Mouse (Mus musculus) G1E (cell line): ENCODE measurements around the gene Zeb2. TPM values are rescaled to one million over a fixed set of nuclear protein-coding genes. Genes with fewer than 3 reads are reported as not detected.
"Not testable (repeated sequence)": the region's sequence is repeated elsewhere in the genome, so short reads cannot be mapped to it uniquely, and the experiment has no call there.

Experiments
- ATAC-seq: 2 replicates; pipeline ENCODE4 v1.8.0; 2016; ENCODE audit warnings: mild to moderate bottlenecking; ENCODE audit not compliant: insufficient number of reproducible peaks, poor library complexity, low FRiP score, severe bottlenecking; ENCODE audit errors: extremely low read depth
- DNase-seq: peaks from one replicate; pipeline ENCODE4 v3.0.0; 2012; ENCODE audit warnings: low spot score
- H3K27me3 ChIP-seq: 2 replicates; pipeline ENCODE4 v1.6.1; 2012; ENCODE audit warnings: mild to moderate bottlenecking, low read length, inconsistent platforms; ENCODE audit not compliant: insufficient read depth
- H3K36me3 ChIP-seq: replicated peaks from 2 replicates; pipeline ENCODE3; 2012; ENCODE audit warnings: mild to moderate bottlenecking, inconsistent platforms
- H3K4me1 ChIP-seq: 2 replicates; pipeline ENCODE4 v1.6.1; 2012; ENCODE audit warnings: low read depth, low read length, inconsistent platforms, mixed read lengths; ENCODE audit not compliant: insufficient read depth
- H3K4me3 ChIP-seq: 2 replicates; pipeline ENCODE4 v1.5.1; 2012; ENCODE audit warnings: low read depth, mild to moderate bottlenecking, inconsistent platforms, low read length, moderate library complexity, mixed read lengths
- H3K9me3 ChIP-seq: replicated peaks from 2 replicates; pipeline ENCODE4 v1.6.1; 2012; ENCODE audit warnings: inconsistent platforms
- CTCF ChIP-seq: IDR thresholded peaks from 2 replicates; pipeline ENCODE4 v1.5.1; 2012; ENCODE audit warnings: low read depth, low read length, inconsistent platforms, mixed read lengths
- GATA1 ChIP-seq: IDR thresholded peaks from 2 replicates; pipeline ENCODE4 v1.6.1; 2012; ENCODE audit warnings: borderline replicate concordance, low read length, inconsistent platforms, mixed read lengths
- GATA2 ChIP-seq: IDR thresholded peaks from 2 replicates; pipeline ENCODE4 v1.6.1; 2012; ENCODE audit warnings: low read depth, low read length, inconsistent platforms, borderline replicate concordance
- POLR2AphosphoS5 ChIP-seq: IDR thresholded peaks from 2 replicates; pipeline ENCODE4 v1.6.1; 2012; ENCODE audit warnings: low read depth, low read length, inconsistent platforms; ENCODE audit not compliant: insufficient replicate concordance
- TAL1 ChIP-seq: conservative IDR thresholded peaks from 2 replicates; pipeline ENCODE4 v1.6.1; 2012; ENCODE audit warnings: low read depth, low read length, inconsistent platforms, mixed read lengths
- polyA plus RNA-seq: library from polyadenylated mRNA; stranded (reverse); fragments of >175 nt; gene quantifications from 2 replicates; pipeline ENCODE4 v1.2.3, GENCODE M21; 2012
- total RNA-seq, 2 experiments: library from RNA; stranded (forward) in 1 of 2; stranded (reverse) in 1 of 2; fragments of 200-1000 nt in 1 of 2; fragments of >200 nt in 1 of 2; fragmentation: Nextera tagmentation in 1 of 2; gene quantifications; 2 replicates each; pipeline ENCODE4 v1.2.3; 2014 to 2017

Gene Zeb2
- total and polyA plus RNA-seq, 3 experiments = 5.6 to 216 (median 79.0) TPM

DNA sequence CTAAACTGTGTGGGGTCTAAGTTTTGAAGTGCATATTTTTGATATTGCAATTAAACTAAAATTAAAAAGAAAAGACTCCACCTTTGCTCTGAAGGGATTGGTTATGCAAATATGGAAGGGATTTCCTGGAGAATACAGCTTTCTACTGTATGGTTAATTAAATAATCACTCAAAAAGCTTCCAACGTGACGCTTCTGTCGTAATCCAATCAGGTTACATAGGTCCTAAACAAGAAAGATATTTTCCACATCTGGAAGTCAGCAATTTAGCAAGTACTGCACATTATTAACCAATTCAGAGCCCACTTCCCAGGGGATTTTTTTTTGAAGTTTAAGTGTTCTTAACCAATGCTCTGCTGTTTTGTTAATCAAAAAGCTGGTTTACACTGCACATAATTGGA lies 3.3 kb downstream of the Zeb2 start:
- Histone ChIP-seq H3K27me3 (no peaks in the 10 kb centered on the region), H3K36me3 (no peaks in the 10 kb centered on the region), H3K9me3 (no peaks in the 10 kb centered on the region), H3K4me3 (no peak overlapping the region), H3K4me1 (peaks cover 41% of the 10 kb centered on the region)
- ATAC-seq (no peak), DNase-seq (no peak)
- no peak for TF ChIP-seq POLR2AphosphoS5
- no peak for TF ChIP-seq TAL1
- TF ChIP-seq CTCF = no peak
- no peak for TF ChIP-seq GATA1
- TF ChIP-seq GATA2 = no peak

DNA sequence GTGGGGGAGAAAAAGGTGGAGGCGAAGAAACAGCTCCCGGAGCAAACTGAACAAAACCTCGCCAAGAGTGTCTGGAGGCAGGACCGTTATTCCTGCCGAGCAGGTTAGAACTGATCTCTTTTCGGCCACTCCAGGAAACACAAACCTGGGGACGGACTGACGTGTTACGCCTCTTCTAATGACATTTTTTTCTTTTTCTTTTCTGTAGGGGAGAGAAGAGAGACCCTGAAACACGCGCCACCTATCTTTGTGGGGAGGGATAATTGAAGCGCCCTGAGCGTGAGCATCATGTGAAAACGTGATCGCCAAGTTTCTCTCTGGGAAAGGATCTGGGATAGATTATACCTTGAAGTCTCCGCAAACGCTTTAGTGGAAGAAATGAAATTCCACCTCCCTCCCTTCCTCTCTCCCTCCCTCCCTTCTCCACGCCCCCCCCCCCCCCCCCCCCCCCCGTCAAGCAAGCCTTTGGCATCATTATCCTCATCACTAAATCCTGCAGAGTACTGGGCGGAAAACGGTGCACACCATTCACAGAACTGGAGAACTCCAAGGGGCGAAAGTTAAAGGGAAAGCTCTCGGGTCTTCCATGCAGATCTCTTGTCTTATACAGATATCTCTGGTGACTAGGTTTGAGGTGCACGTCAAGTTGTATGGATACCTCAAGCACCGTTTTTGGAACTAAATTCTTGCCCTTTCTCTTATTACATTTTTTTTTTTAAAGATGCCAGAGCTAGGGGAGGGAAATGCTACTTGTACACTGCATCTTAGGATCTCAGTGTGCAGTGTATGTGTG lies 4.1 kb downstream of the Zeb2 start:
- peaks cover 45% of the 10 kb centered on the region for H3K4me1 ChIP-seq
- H3K4me3 ChIP-seq = peak overlapping the region; percentile 80
- H3K9me3 ChIP-seq = no peaks in the 10 kb centered on the region
- DNase-seq (no peak), ATAC-seq (0 out of 2 replicates have a peak, but pooled peaks have one; percentile 17)
- TF ChIP-seq POLR2AphosphoS5 (no peak), TAL1 (no peak), GATA1 (no peak), CTCF (no peak), GATA2 (no peak)
- no peaks in the 10 kb centered on the region for H3K36me3 ChIP-seq
- H3K27me3 ChIP-seq = no peaks in the 10 kb centered on the region

DNA sequence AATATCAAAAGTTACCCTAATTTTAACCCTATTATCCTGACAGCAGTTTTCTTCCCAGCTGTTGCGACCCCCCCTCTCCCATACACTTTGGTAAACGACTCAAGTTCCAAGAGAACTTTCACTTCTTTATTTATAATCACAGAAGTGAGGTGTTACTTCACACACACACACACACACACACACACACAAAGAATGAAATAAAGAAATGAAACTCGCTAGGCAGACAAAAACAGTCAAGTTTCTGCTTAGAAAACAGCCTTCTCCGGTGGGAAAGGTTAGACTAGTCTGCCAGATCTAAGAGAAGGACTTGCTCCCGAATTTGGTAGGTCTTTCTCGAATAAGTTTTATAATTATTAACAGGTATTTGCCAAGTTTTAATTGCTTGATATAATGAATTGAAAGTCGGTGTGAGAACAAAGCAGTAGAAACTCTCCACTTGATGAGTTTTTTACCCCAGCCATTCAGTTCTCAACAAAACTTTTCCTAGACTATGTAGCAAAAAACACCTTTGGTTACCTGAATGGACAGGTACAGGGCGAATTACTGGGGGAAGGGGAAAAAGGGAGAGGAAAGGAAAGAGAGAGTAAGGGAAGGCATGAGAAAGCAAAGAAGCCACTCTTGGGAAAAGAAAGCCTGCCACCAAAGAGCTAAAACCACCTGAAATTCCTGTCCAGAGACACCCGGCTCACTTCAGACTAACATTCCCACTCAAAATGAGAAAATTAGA lies 5.0 kb downstream of the Zeb2 start:
- TF ChIP-seq POLR2AphosphoS5 = no peak
- TF ChIP-seq TAL1 = no peak
- TF ChIP-seq GATA2 = no peak
- TF ChIP-seq GATA1 = no peak
- TF ChIP-seq CTCF = no peak
- DNase-seq = no peak

DNA sequence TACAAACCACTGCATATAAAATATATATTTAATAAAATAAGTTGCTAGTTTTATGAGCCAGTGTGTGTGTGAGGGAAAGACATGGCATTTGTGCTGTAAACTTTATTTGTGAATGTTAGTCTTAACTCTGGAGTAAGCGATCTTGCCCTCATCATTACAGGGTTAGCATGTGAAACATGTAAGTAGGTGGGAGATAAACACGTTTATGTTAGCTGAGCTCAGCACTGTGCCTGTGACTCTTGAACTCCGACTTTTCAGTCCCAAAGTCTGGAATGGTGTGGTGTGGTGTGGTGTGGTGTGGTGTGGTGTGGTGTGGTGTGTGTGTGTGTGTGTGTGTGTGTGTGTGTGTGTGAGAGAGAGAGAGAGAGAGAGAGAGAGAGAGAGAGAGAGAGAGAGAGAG lies 5.6 kb downstream of the Zeb2 start:
- not testable (repeated sequence) for H3K36me3 ChIP-seq, H3K9me3 ChIP-seq, ATAC-seq, DNase-seq, H3K27me3 ChIP-seq
- Histone ChIP-seq H3K4me3 (peak overlapping the region; percentile 80), H3K4me1 (peaks cover 54% of the 10 kb centered on the region)

More for the DNA sequence above, 5.0 kb downstream of the Zeb2 start:
- Histone ChIP-seq H3K36me3 (peaks cover 5% of the 10 kb centered on the region), H3K4me3 (peak overlapping the region; percentile 80), H3K4me1 (peaks cover 49% of the 10 kb centered on the region), H3K9me3 (no peaks in the 10 kb centered on the region), H3K27me3 (no peaks in the 10 kb centered on the region)
- ATAC-seq = no peak

DNA sequence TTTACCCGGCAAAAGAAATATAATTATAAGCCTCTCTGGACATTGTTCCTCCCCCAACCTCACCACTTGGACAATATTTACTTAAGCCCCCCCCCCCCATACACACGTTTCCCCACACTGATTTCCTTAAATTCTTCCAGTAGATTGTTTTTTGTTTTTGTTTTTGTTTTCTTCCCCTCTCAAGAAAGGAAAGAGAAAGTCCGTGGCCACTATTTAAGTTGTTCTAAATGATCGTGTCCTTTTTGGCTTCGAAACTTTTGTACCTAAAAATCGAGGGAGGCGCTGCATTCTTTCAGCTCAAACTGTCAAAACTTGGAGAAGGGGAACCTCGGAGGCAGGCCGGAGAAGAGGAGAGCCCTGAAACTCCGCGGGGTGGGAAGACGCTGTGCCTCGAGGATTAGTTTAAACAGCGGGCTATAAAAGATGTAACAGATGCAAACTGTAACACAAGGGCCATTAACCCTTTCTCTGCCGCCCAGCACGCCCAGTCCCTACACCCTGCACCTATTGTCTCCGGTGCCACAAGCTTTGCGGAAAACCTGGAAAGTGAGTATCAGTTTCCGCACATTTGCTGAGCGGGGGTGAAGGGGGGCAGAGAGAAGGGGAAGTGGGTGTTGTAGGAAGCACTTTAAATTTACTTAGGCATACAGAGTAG lies 6.3 kb downstream of the Zeb2 start:
- Histone ChIP-seq H3K9me3 (no peaks in the 10 kb centered on the region), H3K36me3 (peaks cover 14% of the 10 kb centered on the region), H3K27me3 (no peaks in the 10 kb centered on the region), H3K4me3 (peak overlapping the region; percentile 80), H3K4me1 (peaks cover 58% of the 10 kb centered on the region)
- DNase-seq (peak; percentile 52), ATAC-seq (peak; percentile 29; the same call in 1 of the 2 replicates)
- TF ChIP-seq CTCF (no peak), GATA2 (no peak), TAL1 (no peak), POLR2AphosphoS5 (no peak), GATA1 (no peak)

DNA sequence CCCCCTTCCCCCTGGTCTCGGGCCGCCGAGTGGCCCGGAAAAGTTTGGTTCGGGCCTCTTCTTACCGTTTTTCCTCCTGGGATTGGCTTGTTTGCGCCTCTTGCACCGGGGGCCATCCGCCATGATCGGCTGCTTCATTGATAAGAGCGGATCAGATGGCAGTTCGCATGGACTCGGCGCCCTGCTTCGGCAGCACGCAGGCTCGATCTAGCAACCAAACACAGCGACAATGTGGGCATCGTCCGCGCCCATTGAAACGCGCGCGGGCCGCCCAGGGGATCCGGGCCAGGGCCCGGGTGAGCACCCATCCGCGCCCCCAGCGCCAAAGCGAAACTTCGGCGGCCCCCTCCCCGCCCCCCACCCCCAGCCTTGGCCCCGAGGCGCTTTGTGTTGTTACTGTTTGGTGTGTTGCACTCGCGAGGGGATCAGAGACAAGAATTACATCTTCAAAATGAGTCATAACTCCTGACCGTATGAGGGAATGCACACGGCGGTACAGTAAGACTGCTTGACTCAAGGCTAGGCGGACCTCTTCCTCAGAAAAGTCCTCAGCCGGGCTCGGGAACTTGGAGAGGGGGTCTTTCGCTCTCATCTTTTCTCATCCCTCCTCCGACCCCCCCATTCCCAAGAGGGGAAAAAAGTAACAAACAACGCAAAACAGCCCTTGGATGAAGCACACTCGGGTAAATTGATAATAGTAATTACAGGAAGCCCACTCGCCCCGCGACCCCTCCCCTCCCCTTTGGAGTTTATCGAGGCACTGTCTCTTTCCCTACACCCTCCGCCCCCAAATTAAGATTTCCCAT lies 7.0 kb downstream of the Zeb2 start:
- Histone ChIP-seq H3K9me3 (no peaks in the 10 kb centered on the region), H3K4me1 (peaks cover 58% of the 10 kb centered on the region), H3K27me3 (no peaks in the 10 kb centered on the region), H3K4me3 (peak overlapping the region; percentile 80), H3K36me3 (peaks cover 22% of the 10 kb centered on the region)
- TF ChIP-seq POLR2AphosphoS5 (no peak), GATA1 (no peak), TAL1 (no peak), CTCF (no peak), GATA2 (no peak)
- peak; percentile 24 for ATAC-seq
- peak; percentile 64 for DNase-seq
